Mouse (Mus musculus): ENCODE results near the gene Numa1. TPM values are rescaled to one million over a fixed set of nuclear protein-coding genes. Genes with fewer than 3 reads are reported as not detected.
"Not testable (repeated sequence)": the region's sequence is repeated elsewhere in the genome, so short reads cannot be mapped to it uniquely, and the experiment has no call there.

The Numa1 gene
- polyA plus RNA-seq, 1 experiment from 2014 or later = 112 TPM

- WGBS = 91% methylated on average over 3 of the region's 3 CpGs
- no peak for DNase-seq (ENCODE audit: low spot score)
- Histone ChIP-seq H3K27me3 (ENCODE audit: control insufficient read depth, insufficient read depth, low read length) (no peaks in the 10 kb centered on the region), H3K36me3 (ENCODE audit: control insufficient read depth, insufficient read depth, low read length) (no peaks in the 10 kb centered on the region), H3K4me1 (replicated peaks; ENCODE audit: control insufficient read depth, insufficient read depth, low read length) (no peaks in the 10 kb centered on the region), H3K9me3 (ENCODE audit: control insufficient read depth, low read length) (no peaks in the 10 kb centered on the region), H3K4me3 (ENCODE audit: low read depth, low read length) (no peak overlapping the region), H3K4me2 (ENCODE audit: low read depth, low read length, severe bottlenecking) (no peak overlapping the region), H3K9ac (ENCODE audit: low read length) (no peak overlapping the region), H3K27ac (ENCODE audit: low read depth, low read length) (no peak overlapping the region)
- no peak for ATAC-seq (replicated peaks; ENCODE audit: low FRiP score)
Measured at GRCm38 (mm10) chr7:101928093-101928492, 5.8 kb upstream of the Numa1 start.

GRCm38 (mm10) chr7:101932551-101932950 lies 1.4 kb upstream of the Numa1 start:
- Histone ChIP-seq H3K4me2 (ENCODE audit: low read depth, low read length, severe bottlenecking) (peak overlapping the region; percentile 67; the same call in 1 of the 2 replicates), H3K36me3 (ENCODE audit: control insufficient read depth, insufficient read depth, low read length) (no peaks in the 10 kb centered on the region), H3K9me3 (ENCODE audit: control insufficient read depth, low read length) (no peaks in the 10 kb centered on the region), H3K4me1 (replicated peaks; ENCODE audit: control insufficient read depth, insufficient read depth, low read length) (no peaks in the 10 kb centered on the region; the same call in 1 of the 2 replicates), H3K27ac (ENCODE audit: low read depth, low read length) (no peak overlapping the region), H3K4me3 (ENCODE audit: low read depth, low read length) (no peak overlapping the region), H3K9ac (ENCODE audit: low read length) (no peak overlapping the region), H3K27me3 (ENCODE audit: control insufficient read depth, insufficient read depth, low read length) (no peaks in the 10 kb centered on the region)
- no peak for ATAC-seq (replicated peaks; ENCODE audit: low FRiP score)
- no peak for DNase-seq (ENCODE audit: low spot score)
- WGBS = 93% methylated on average over 1 of the region's 1 CpGs

DNA sequence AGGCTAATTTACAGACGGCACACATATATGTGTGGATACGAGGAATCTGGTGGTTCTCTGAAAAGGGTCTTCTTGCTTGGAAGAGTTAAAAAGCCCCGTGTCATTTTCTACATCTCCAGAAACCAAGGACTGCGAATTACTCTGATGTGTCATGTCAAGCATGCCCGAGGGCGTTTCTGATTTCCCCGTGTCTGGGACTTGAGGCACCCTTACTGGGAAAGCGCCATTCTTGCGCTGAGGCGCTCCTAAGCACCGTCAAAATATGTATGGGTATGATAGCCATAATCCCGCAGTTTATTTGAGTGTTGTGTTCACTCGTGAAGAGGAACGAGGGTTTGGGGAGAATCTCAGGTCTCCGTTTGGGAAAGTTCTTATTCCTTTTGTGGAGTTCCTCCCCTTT lies 611 bp upstream of the Numa1 start:
- 7% methylated on average over 15 of the region's 15 CpGs for WGBS
- Histone ChIP-seq H3K27ac (ENCODE audit: low read depth, low read length) (no peak overlapping the region), H3K36me3 (ENCODE audit: control insufficient read depth, insufficient read depth, low read length) (no peaks in the 10 kb centered on the region), H3K4me2 (ENCODE audit: low read depth, low read length, severe bottlenecking) (peak overlapping the region; percentile 67), H3K9ac (ENCODE audit: low read length) (peak overlapping the region; percentile 72), H3K4me1 (replicated peaks; ENCODE audit: control insufficient read depth, insufficient read depth, low read length) (no peaks in the 10 kb centered on the region; the same call in 1 of the 2 replicates), H3K27me3 (ENCODE audit: control insufficient read depth, insufficient read depth, low read length) (no peaks in the 10 kb centered on the region), H3K4me3 (ENCODE audit: low read depth, low read length) (peak overlapping the region; percentile 69), H3K9me3 (ENCODE audit: control insufficient read depth, low read length) (no peaks in the 10 kb centered on the region)
- ATAC-seq (replicated peaks; ENCODE audit: low FRiP score) (peak; percentile 53), DNase-seq (ENCODE audit: low spot score) (no peak)

- no peaks in the 10 kb centered on the region for H3K9me3 ChIP-seq (ENCODE audit: control insufficient read depth, low read length)
- no peak overlapping the region for H3K9ac ChIP-seq (ENCODE audit: low read length)
Measured at GRCm38 (mm10) chr7:101935957-101936356, 2.0 kb downstream of the Numa1 start.

GRCm38 (mm10) chr7:101936996-101937395 lies 3.1 kb downstream of the Numa1 start:
- no peak overlapping the region for H3K9ac ChIP-seq (ENCODE audit: low read length)
- no peaks in the 10 kb centered on the region; the same call in 1 of the 2 replicates for H3K4me1 ChIP-seq (replicated peaks; ENCODE audit: control insufficient read depth, insufficient read depth, low read length)
- no peak overlapping the region for H3K4me2 ChIP-seq (ENCODE audit: low read depth, low read length, severe bottlenecking)
- 96% methylated on average over 4 of the region's 4 CpGs for WGBS
- H3K4me3 ChIP-seq (ENCODE audit: low read depth, low read length) = no peak overlapping the region
- no peaks in the 10 kb centered on the region for H3K27me3 ChIP-seq (ENCODE audit: control insufficient read depth, insufficient read depth, low read length)
- DNase-seq (ENCODE audit: low spot score) = no peak
- ATAC-seq (replicated peaks; ENCODE audit: low FRiP score) = no peak
- no peak overlapping the region for H3K27ac ChIP-seq (ENCODE audit: low read depth, low read length)
- no peaks in the 10 kb centered on the region for H3K36me3 ChIP-seq (ENCODE audit: control insufficient read depth, insufficient read depth, low read length)
- H3K9me3 ChIP-seq (ENCODE audit: control insufficient read depth, low read length) = no peaks in the 10 kb centered on the region

More at GRCm38 (mm10) chr7:101935957-101936356, 2.0 kb downstream of the Numa1 start:
- DNase-seq (ENCODE audit: low spot score) (no peak), ATAC-seq (replicated peaks; ENCODE audit: low FRiP score) (no peak)
- Histone ChIP-seq H3K27me3 (ENCODE audit: control insufficient read depth, insufficient read depth, low read length) (no peaks in the 10 kb centered on the region), H3K27ac (ENCODE audit: low read depth, low read length) (no peak overlapping the region), H3K4me3 (ENCODE audit: low read depth, low read length) (no peak overlapping the region), H3K4me1 (replicated peaks; ENCODE audit: control insufficient read depth, insufficient read depth, low read length) (no peaks in the 10 kb centered on the region; the same call in 1 of the 2 replicates), H3K36me3 (ENCODE audit: control insufficient read depth, insufficient read depth, low read length) (no peaks in the 10 kb centered on the region), H3K4me2 (ENCODE audit: low read depth, low read length, severe bottlenecking) (no peak overlapping the region)
- WGBS = 94% methylated on average over 4 of the region's 4 CpGs

DNA sequence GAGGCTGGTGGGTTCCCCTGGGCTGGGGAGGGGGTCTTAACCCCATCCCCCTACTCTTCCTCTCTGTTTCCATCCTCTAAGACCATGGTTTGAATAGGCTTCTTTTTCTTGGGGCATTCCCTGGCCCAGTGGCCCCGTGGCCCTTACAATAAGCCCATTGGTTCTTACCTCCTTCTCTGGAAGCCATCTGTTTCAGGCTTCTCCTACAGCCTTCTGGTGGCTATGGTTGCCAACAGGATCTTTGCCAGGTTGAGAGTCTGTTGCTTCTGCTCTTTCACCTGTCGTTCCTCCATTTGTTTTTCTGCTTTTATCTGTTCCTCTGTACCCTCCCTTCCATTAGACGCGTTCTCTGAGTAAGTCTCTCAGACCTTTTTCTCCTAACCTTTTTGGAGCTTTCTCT lies 3.7 kb downstream of the Numa1 start:
- DNase-seq (ENCODE audit: low spot score) = no peak
- Histone ChIP-seq H3K4me3 (ENCODE audit: low read depth, low read length) (no peak overlapping the region), H3K27me3 (ENCODE audit: control insufficient read depth, insufficient read depth, low read length) (no peaks in the 10 kb centered on the region), H3K9ac (ENCODE audit: low read length) (no peak overlapping the region), H3K36me3 (ENCODE audit: control insufficient read depth, insufficient read depth, low read length) (no peaks in the 10 kb centered on the region), H3K4me1 (replicated peaks; ENCODE audit: control insufficient read depth, insufficient read depth, low read length) (no peaks in the 10 kb centered on the region; the same call in 1 of the 2 replicates), H3K4me2 (ENCODE audit: low read depth, low read length, severe bottlenecking) (no peak overlapping the region), H3K9me3 (ENCODE audit: control insufficient read depth, low read length) (no peaks in the 10 kb centered on the region), H3K27ac (ENCODE audit: low read depth, low read length) (no peak overlapping the region)
- 95% methylated on average over 4 of the region's 4 CpGs for WGBS
- ATAC-seq (replicated peaks; ENCODE audit: low FRiP score) = no peak

DNA sequence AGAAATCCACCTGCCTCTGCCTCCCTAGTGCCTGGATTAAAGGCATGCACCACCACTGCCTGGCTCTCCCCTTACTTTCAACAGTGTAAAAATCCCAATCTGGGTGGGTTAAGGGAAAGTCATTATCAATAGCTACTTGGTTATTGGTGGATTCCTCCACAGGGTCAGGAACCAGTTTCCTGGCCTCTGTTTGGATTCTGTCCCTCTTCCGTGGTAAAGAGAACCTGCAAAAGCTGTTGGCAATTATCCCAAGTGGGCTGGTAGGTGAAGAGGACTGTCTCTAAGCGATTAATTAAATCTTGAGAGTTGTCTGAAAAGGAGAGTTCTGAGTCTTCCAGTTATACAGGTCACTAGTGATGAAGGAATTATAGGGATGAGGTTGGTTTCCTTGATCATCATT lies 4.4 kb downstream of the Numa1 start:
- H3K9ac ChIP-seq (ENCODE audit: low read length) = no peak overlapping the region
- DNase-seq (ENCODE audit: low spot score) (no peak), ATAC-seq (replicated peaks; ENCODE audit: low FRiP score) (no peak)
- 92% methylated on average over 2 of the region's 2 CpGs for WGBS
- no peak overlapping the region for H3K4me2 ChIP-seq (ENCODE audit: low read depth, low read length, severe bottlenecking)
- H3K27ac ChIP-seq (ENCODE audit: low read depth, low read length) = no peak overlapping the region
- H3K9me3 ChIP-seq (ENCODE audit: control insufficient read depth, low read length) = no peaks in the 10 kb centered on the region
- no peaks in the 10 kb centered on the region; the same call in 1 of the 2 replicates for H3K4me1 ChIP-seq (replicated peaks; ENCODE audit: control insufficient read depth, insufficient read depth, low read length)
- no peak overlapping the region for H3K4me3 ChIP-seq (ENCODE audit: low read depth, low read length)
- H3K27me3 ChIP-seq (ENCODE audit: control insufficient read depth, insufficient read depth, low read length) = no peaks in the 10 kb centered on the region
- H3K36me3 ChIP-seq (ENCODE audit: control insufficient read depth, insufficient read depth, low read length) = no peaks in the 10 kb centered on the region

- ATAC-seq (replicated peaks; ENCODE audit: low FRiP score) = no peak
Measured at GRCm38 (mm10) chr7:101939758-101940157, 5.8 kb downstream of the Numa1 start.

DNA sequence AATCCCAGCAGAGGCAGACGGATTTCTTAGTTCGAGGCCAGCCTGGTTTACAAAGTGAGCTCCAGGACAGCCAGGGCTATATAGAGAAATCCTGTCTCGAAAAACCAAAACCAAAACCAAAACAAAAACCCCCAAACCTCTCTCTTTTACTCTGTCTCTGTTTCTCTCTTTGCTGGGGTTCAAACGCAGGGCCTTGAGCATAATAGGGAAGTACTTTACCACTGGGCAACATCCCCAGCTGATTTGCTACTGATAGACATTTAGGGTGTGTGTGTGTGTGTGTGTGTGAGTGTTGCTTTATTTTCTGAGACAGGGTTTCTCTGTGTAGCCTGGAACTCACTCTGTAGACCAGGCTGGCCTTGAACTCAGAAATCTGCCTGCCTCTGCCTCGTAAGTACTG lies 15.1 kb downstream of the Numa1 start:
- DNase-seq (ENCODE audit: low spot score); H3K27ac ChIP-seq (ENCODE audit: low read depth, low read length); H3K27me3 ChIP-seq (ENCODE audit: control insufficient read depth, insufficient read depth, low read length); H3K36me3 ChIP-seq (ENCODE audit: control insufficient read depth, insufficient read depth, low read length); H3K9ac ChIP-seq (ENCODE audit: low read length); H3K4me3 ChIP-seq (ENCODE audit: low read depth, low read length); ATAC-seq (replicated peaks; ENCODE audit: low FRiP score); H3K4me2 ChIP-seq (ENCODE audit: low read depth, low read length, severe bottlenecking); H3K4me1 ChIP-seq (replicated peaks; ENCODE audit: control insufficient read depth, insufficient read depth, low read length); H3K9me3 ChIP-seq (ENCODE audit: control insufficient read depth, low read length): not testable (repeated sequence)
- WGBS = 93% methylated on average over 5 of the region's 5 CpGs

More at GRCm38 (mm10) chr7:101939758-101940157, 5.8 kb downstream of the Numa1 start:
- Histone ChIP-seq H3K9me3 (ENCODE audit: control insufficient read depth, low read length) (no peaks in the 10 kb centered on the region), H3K36me3 (ENCODE audit: control insufficient read depth, insufficient read depth, low read length) (no peaks in the 10 kb centered on the region), H3K27ac (ENCODE audit: low read depth, low read length) (no peak overlapping the region), H3K9ac (ENCODE audit: low read length) (no peak overlapping the region), H3K27me3 (ENCODE audit: control insufficient read depth, insufficient read depth, low read length) (no peaks in the 10 kb centered on the region), H3K4me2 (ENCODE audit: low read depth, low read length, severe bottlenecking) (no peak overlapping the region), H3K4me3 (ENCODE audit: low read depth, low read length) (no peak overlapping the region), H3K4me1 (replicated peaks; ENCODE audit: control insufficient read depth, insufficient read depth, low read length) (no peaks in the 10 kb centered on the region; the same call in 1 of the 2 replicates)
- DNase-seq (ENCODE audit: low spot score) = no peak
- 97% methylated on average over 4 of the region's 4 CpGs for WGBS
